Mouse (Mus musculus) MEL (cell line): ENCODE data around the gene Lrrk2. TPM values are rescaled to one million over a fixed set of nuclear protein-coding genes. Genes with fewer than 3 reads are reported as not detected.

Experiments used
- DNase-seq: peaks from one replicate; pipeline ENCODE4 v3.0.0; 2011; ENCODE audit warnings: low read depth, low spot score
- H3K27ac ChIP-seq: 2 replicates; pipeline ENCODE4 v1.5.1; 2012; ENCODE audit warnings: low read depth, mild to moderate bottlenecking, control low read depth, low read length, moderate library complexity; ENCODE audit not compliant: control insufficient read depth
- H3K27me3 ChIP-seq, 2 experiments: fragments of 150-350 bp in 1 of 2; sonication (generic) in 1 of 2; 2 replicates each; pipeline ENCODE4 v1.6.1; 2012; ENCODE audit warnings: low read length in 2 of 2, mild to moderate bottlenecking in 2 of 2, improper control_type of control experiment in 1 of 2, moderate library complexity in 1 of 2; ENCODE audit not compliant: insufficient read depth in 2 of 2, control insufficient read depth in 1 of 2
- H3K36me3 ChIP-seq, 2 experiments: 2 replicates each; pipeline ENCODE4 v1.6.1; 2012 to 2014; ENCODE audit warnings: low read length in 2 of 2, improper control_type of control experiment in 1 of 2, inconsistent platforms in 1 of 2, mild to moderate bottlenecking in 1 of 2; ENCODE audit not compliant: insufficient read depth in 2 of 2, control insufficient read depth in 1 of 2
- H3K4me1 ChIP-seq, 2 experiments: fragments of 150-350 bp in 1 of 2; sonication (generic) in 1 of 2; 2 replicates each; pipeline ENCODE4 v1.6.1; 2012; ENCODE audit warnings: low read length in 2 of 2, improper control_type of control experiment in 1 of 2, mild to moderate bottlenecking in 1 of 2; ENCODE audit not compliant: insufficient read depth in 2 of 2, control insufficient read depth in 1 of 2
- H3K4me3 ChIP-seq, 2 experiments: fragments of 150-350 bp in 1 of 2; sonication (generic) in 1 of 2; 2 replicates each; pipeline ENCODE4 v1.5.1; 2012; ENCODE audit warnings: low read depth in 2 of 2, low read length in 2 of 2, mild to moderate bottlenecking in 2 of 2, moderate library complexity in 2 of 2, control low read depth in 1 of 2, improper control_type of control experiment in 1 of 2; ENCODE audit not compliant: control insufficient read depth in 1 of 2, insufficient read depth in 1 of 2
- H3K79me2 ChIP-seq: 2 replicates; pipeline ENCODE4 v1.6.1; 2012; ENCODE audit warnings: mild to moderate bottlenecking, low read length, moderate library complexity; ENCODE audit not compliant: control insufficient read depth, poor library complexity, insufficient read depth
- H3K9ac ChIP-seq: 2 replicates; pipeline ENCODE4 v1.6.1; 2012; ENCODE audit warnings: low read depth, mild to moderate bottlenecking, control low read depth, low read length, moderate library complexity; ENCODE audit not compliant: control insufficient read depth, poor library complexity, severe bottlenecking
- H3K9me3 ChIP-seq: fragments of 150-350 bp; sonication (generic); replicated peaks from 2 replicates; pipeline ENCODE4 v1.6.1; 2012; ENCODE audit warnings: mild to moderate bottlenecking, low read length, improper control_type of control experiment, moderate library complexity; ENCODE audit not compliant: insufficient read depth
- BHLHE40 ChIP-seq: IDR thresholded peaks from 2 replicates; pipeline ENCODE4 v1.6.1; 2012; ENCODE audit warnings: low read depth, mild to moderate bottlenecking, inconsistent platforms, low read length, improper control_type of control experiment, borderline replicate concordance
- CHD1 ChIP-seq: IDR thresholded peaks from 2 replicates; pipeline ENCODE4 v1.6.1; 2012; ENCODE audit warnings: low read depth, mild to moderate bottlenecking, inconsistent platforms, low read length, improper control_type of control experiment
- CHD2 ChIP-seq: IDR thresholded peaks from 2 replicates; pipeline ENCODE4 v1.6.1; 2011; ENCODE audit warnings: low read length, improper control_type of control experiment
- CTCF ChIP-seq, 3 experiments: IDR thresholded peaks in 2 of 3; conservative IDR thresholded peaks in 1 of 3; 2 replicates each; pipeline ENCODE4 v1.5.1; 2011 to 2012; ENCODE audit warnings: low read length in 3 of 3, low read depth in 2 of 3, mild to moderate bottlenecking in 2 of 3, improper control_type of control experiment in 1 of 3, inconsistent platforms in 1 of 3, mixed read lengths in 1 of 3, moderate library complexity in 1 of 3; ENCODE audit not compliant: control insufficient read depth in 1 of 3, insufficient read depth in 1 of 3, poor library complexity in 1 of 3, severe bottlenecking in 1 of 3
- EP300 ChIP-seq, 2 experiments: IDR thresholded peaks; 2 replicates each; pipeline ENCODE4 v1.6.1; 2011; ENCODE audit warnings: improper control_type of control experiment in 2 of 2, low read length in 2 of 2, low read depth in 1 of 2, mild to moderate bottlenecking in 1 of 2
- GABPA ChIP-seq: IDR thresholded peaks from 2 replicates; pipeline ENCODE4 v1.6.1; 2012; ENCODE audit warnings: low read depth, mild to moderate bottlenecking, inconsistent platforms, low read length, improper control_type of control experiment, moderate library complexity
- GATA1 ChIP-seq: IDR thresholded peaks from 2 replicates; pipeline ENCODE4 v1.6.1; 2011; ENCODE audit warnings: low read depth, low read length, improper control_type of control experiment
- JUND ChIP-seq: IDR thresholded peaks from 2 replicates; pipeline ENCODE4 v1.6.1; 2011; ENCODE audit warnings: low read depth, mild to moderate bottlenecking, improper control_type of control experiment, low read length
- KAT2A ChIP-seq: conservative IDR thresholded peaks from 2 replicates; pipeline ENCODE4 v1.6.1; 2012; ENCODE audit warnings: low read depth, low read length, improper control_type of control experiment, inconsistent platforms
- MAX ChIP-seq: IDR thresholded peaks from 2 replicates; pipeline ENCODE4 v1.6.1; 2011; ENCODE audit warnings: low read length, improper control_type of control experiment
- MXI1 ChIP-seq: IDR thresholded peaks from 2 replicates; pipeline ENCODE4 v1.6.1; 2011; ENCODE audit warnings: mild to moderate bottlenecking, low read depth, low read length, improper control_type of control experiment
- MYB ChIP-seq: IDR thresholded peaks from 2 replicates; pipeline ENCODE4 v1.6.1; 2011; ENCODE audit warnings: mild to moderate bottlenecking, low read depth, low read length, improper control_type of control experiment
- NELFE ChIP-seq: IDR thresholded peaks from 2 replicates; pipeline ENCODE4 v1.6.1; 2011; ENCODE audit warnings: low read depth, low read length, improper control_type of control experiment
- NRF1 ChIP-seq: IDR thresholded peaks from 2 replicates; pipeline ENCODE4 v1.6.1; 2014; ENCODE audit warnings: low read depth, mild to moderate bottlenecking, inconsistent platforms, low read length, improper control_type of control experiment, moderate library complexity; ENCODE audit not compliant: poor library complexity, insufficient read depth, severe bottlenecking
- POLR2A ChIP-seq, 2 experiments: IDR thresholded peaks; 2 replicates each; pipeline ENCODE4 v1.6.1; 2011 to 2012; ENCODE audit warnings: low read length in 2 of 2, mild to moderate bottlenecking in 2 of 2, control low read depth in 1 of 2, improper control_type of control experiment in 1 of 2, low read depth in 1 of 2, moderate library complexity in 1 of 2; ENCODE audit not compliant: control insufficient read depth in 1 of 2, insufficient read depth in 1 of 2, poor library complexity in 1 of 2
- RAD21 ChIP-seq: IDR thresholded peaks from 2 replicates; pipeline ENCODE4 v1.6.1; 2011; ENCODE audit warnings: mild to moderate bottlenecking, low read depth, low read length, improper control_type of control experiment
- RCOR1 ChIP-seq: IDR thresholded peaks from 2 replicates; pipeline ENCODE4 v1.6.1; 2012; ENCODE audit warnings: low read depth, mild to moderate bottlenecking, inconsistent platforms, low read length, improper control_type of control experiment
- SMC3 ChIP-seq: IDR thresholded peaks from 2 replicates; pipeline ENCODE4 v1.6.1; 2011; ENCODE audit warnings: low read depth, low read length, improper control_type of control experiment
- TBP ChIP-seq: IDR thresholded peaks from 2 replicates; pipeline ENCODE4 v1.8.0; 2011; ENCODE audit warnings: low read depth, low read length, improper control_type of control experiment
- TCF12 ChIP-seq: IDR thresholded peaks from 2 replicates; pipeline ENCODE4 v1.6.1; 2014; ENCODE audit warnings: low read depth, mild to moderate bottlenecking, inconsistent platforms, low read length, improper control_type of control experiment, moderate library complexity
- USF2 ChIP-seq, 2 experiments: IDR thresholded peaks; 2 replicates each; pipeline ENCODE4 v1.6.1; 2011 to 2012; ENCODE audit warnings: improper control_type of control experiment in 2 of 2, low read length in 2 of 2, borderline replicate concordance in 1 of 2, inconsistent platforms in 1 of 2, low read depth in 1 of 2, mild to moderate bottlenecking in 1 of 2; ENCODE audit not compliant: insufficient read depth in 1 of 2
- polyA plus RNA-seq, 2 experiments: library from polyadenylated mRNA; stranded (reverse) in 1 of 2; unstranded in 1 of 2; fragments of >175 nt in 1 of 2; fragments of >200 nt in 1 of 2; gene quantifications; 2 replicates each; pipeline versions ENCODE4 v1.2.1 to v1.2.4; 2012; ENCODE audit warnings: low replicate concordance in 2 of 2, low read depth in 1 of 2; ENCODE audit not compliant: insufficient read length in 2 of 2, insufficient read depth in 1 of 2, missing spikeins in 1 of 2
- total RNA-seq: library from RNA; depleted of rRNA; stranded (reverse); fragments of 300-350 nt; gene quantifications from 2 replicates; pipeline ENCODE4 v1.2.3, GENCODE M21; 2012

The Lrrk2 gene
- total and polyA plus RNA-seq, 3 experiments: not detected

- no peaks in the 10 kb centered on the region for H3K27me3 ChIP-seq
- DNase-seq: no peak
- TF ChIP-seq TCF12 (no peak), JUND (no peak), TBP (no peak), NELFE (no peak), RAD21 (no peak), BHLHE40 (no peak), CTCF (IDR thresholded peaks at IDR 0.05 in 2 of 3, conservative IDR thresholded peaks at IDR 0.05 in 1 of 3; ENCODE audit: control insufficient read depth in 1 of 3, insufficient read depth in 1 of 3, low read depth in 2 of 3, low read length in 3 of 3, poor library complexity in 1 of 3, severe bottlenecking in 1 of 3) (no peak)
- no peak overlapping the region for H3K9ac ChIP-seq
- no peaks in the 10 kb centered on the region for H3K4me1 ChIP-seq
- no peaks in the 10 kb centered on the region for H3K9me3 ChIP-seq
- H3K36me3 ChIP-seq: no peaks in the 10 kb centered on the region
- no peak overlapping the region for H3K4me3 ChIP-seq
- H3K27ac ChIP-seq: no peak overlapping the region
- H3K79me2 ChIP-seq: no peaks in the 10 kb centered on the region
Observed at GRCm38 (mm10) chr15:91633806-91634205, 39.2 kb upstream of the Lrrk2 start.

DNA sequence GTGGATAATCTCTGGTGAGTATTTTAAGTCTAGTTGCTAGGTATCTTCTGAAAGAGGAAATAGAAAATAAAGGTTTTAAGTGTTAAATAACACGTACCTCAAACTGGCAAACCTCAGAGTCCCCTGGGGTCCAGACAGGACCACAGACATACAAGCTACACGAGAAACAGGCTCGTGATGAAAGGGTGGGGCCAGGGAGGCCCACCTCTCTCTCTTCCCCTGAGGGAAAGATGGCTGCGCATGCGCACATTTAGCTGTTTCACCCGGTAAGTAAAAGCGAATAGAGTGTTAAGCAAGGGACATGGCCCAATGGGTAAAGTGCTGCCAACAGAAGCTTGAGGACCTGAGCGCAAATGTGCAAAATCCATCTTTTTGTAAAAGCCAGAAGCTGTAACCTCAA is 38.7 kb upstream of the Lrrk2 start:
- H3K36me3 ChIP-seq: no peaks in the 10 kb centered on the region
- no peak overlapping the region for H3K4me3 ChIP-seq
- H3K9me3 ChIP-seq: no peaks in the 10 kb centered on the region
- no peaks in the 10 kb centered on the region for H3K4me1 ChIP-seq
- TF ChIP-seq GABPA (no peak), NRF1 (no peak), TBP (no peak), RCOR1 (no peak), POLR2A (IDR thresholded peaks at IDR 0.05; ENCODE audit: control insufficient read depth in 1 of 2, insufficient read depth in 1 of 2, low read depth in 1 of 2, low read length in 2 of 2, poor library complexity in 1 of 2) (no peak), CHD1 (no peak), CHD2 (no peak), SMC3 (no peak), MYB (no peak), NELFE (no peak), USF2 (IDR thresholded peaks at IDR 0.05; ENCODE audit: borderline replicate concordance in 1 of 2, insufficient read depth in 1 of 2, low read depth in 1 of 2, low read length in 2 of 2) (no peak), GATA1 (no peak), MAX (no peak), MXI1 (no peak), KAT2A (no peak), BHLHE40 (no peak), CTCF (IDR thresholded peaks at IDR 0.05 in 2 of 3, conservative IDR thresholded peaks at IDR 0.05 in 1 of 3; ENCODE audit: control insufficient read depth in 1 of 3, insufficient read depth in 1 of 3, low read depth in 2 of 3, low read length in 3 of 3, poor library complexity in 1 of 3, severe bottlenecking in 1 of 3) (no peak), EP300 (IDR thresholded peaks at IDR 0.05; ENCODE audit: low read depth in 1 of 2, low read length in 2 of 2) (no peak)
- TF ChIP-seq, all 39 proteins: peak for 0
- H3K9ac ChIP-seq: no peak overlapping the region
- no peak overlapping the region for H3K27ac ChIP-seq
- no peaks in the 10 kb centered on the region for H3K27me3 ChIP-seq
- H3K79me2 ChIP-seq: no peaks in the 10 kb centered on the region
- DNase-seq: no peak
